Mouse (Mus musculus): ENCODE results near the gene Ksr2.

- no peak for TF ChIP-seq POLR2A (IDR thresholded peaks at IDR 0.05; ENCODE audit: low read depth, low read length)
- no peak for TF ChIP-seq CTCF (IDR thresholded peaks at IDR 0.05; ENCODE audit: extremely low read depth, insufficient read depth, insufficient read length, insufficient replicate concordance)
These were observed 140.7 kb downstream of the Ksr2 start for GRCm38 (mm10) chr5:117554505-117554904.

All from spleen, adult 2 months (tissue).